Mouse (Mus musculus) frontal cortex, postnatal 10 days (tissue): ENCODE data around the gene Snx14.
A peak's percentile ranks its signal among the peaks of the same experiment; 100 is the strongest.

Experiments used
- DNase-seq, 2 experiments: peaks; one replicate each; pipeline ENCODE4 v3.0.0; 2022; ENCODE audit warnings: low spot score in 2 of 2, mixed read lengths in 1 of 2

Snx14 gene

DNA sequence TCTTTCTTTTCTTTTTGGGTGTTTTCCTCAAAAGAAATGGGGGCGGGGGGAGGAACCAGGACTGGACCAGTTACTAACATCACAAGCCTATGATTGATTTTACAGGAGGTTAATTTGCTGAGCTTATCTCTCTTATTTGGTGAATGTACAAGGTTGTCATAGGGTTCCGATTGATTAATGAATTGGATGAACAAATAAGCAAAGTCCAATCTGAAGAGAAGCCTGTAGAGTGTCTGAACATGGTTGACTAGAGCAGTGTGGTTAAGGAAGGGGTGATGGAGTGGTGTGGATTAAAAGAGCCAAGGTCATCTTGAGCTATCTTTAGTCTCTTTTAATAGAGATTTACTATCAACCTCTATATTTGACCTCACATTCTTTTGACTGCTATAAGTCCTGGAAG is 94.3 kb downstream of the Snx14 start:
- no peak for DNase-seq

DNA sequence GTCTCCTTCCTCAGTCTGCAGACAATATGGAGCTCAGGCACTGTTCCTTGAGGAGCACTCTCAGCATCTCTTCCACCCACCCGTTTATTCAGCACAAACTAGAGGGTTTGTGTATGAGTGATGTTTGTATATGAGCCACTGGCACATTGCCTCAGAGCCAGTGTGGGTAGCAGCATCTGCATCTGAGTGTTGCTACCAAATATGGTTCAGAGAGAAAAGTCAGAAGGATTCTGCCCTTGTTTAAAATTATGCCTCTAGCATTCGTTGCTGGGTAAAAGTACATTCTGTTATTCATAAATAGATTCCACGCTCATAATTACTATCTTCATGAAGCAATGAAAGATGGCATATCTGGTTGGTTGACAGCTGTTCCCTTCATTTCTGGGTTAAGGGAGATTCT is 96.1 kb downstream of the Snx14 start:
- DNase-seq: no peak

- no peak for DNase-seq
These were observed 96.5 kb downstream of the Snx14 start for GRCm38 (mm10) chr9:88342241-88342640.

- DNase-seq: no peak
These were observed 97.9 kb downstream of the Snx14 start for GRCm38 (mm10) chr9:88340819-88341218.

DNA sequence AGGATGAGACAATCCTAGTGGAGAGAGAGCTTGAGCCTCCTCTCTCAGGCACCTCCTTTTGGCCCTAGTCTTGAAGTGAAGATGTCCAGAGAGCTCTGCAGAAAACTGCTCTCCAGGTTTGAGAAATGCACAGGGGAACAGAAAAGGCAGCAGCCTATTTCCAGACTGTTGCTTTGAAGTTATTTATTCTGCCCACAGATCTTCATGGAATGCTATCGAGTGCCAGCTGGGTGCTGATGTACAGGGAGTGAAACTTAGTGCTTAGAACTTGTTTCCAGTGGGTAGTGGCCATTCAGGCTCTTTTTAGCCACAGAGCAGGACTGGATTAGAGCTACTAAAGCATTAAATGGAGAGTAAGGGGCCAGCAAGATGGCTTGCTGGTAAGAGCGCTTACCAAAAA is 102.9 kb downstream of the Snx14 start:
- no peak for DNase-seq

GRCm38 (mm10) chr9:88332447-88332846 is 106.3 kb downstream of the Snx14 start:
- no peak for DNase-seq

DNA sequence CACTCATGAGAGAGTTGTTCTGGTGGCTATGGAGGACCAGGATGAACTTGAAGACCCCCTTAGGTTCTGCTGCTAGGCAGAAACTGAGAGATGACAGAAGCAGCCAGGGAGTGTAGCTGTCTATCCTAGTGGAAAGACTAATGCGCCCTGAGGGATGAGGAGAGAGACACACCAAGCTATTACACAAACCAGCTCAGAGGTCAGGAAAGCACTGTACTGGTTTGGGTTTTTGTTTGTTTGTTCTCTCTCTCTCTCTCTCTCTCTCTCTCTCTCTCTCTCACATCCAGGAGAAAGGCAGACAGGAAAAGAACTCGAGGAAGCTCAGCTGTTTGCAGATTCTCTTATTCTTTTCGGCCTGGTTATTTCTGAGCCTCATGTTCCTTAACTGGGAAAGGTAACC is 108.4 kb downstream of the Snx14 start:
- no peak for DNase-seq

GRCm38 (mm10) chr9:88329166-88329748 is 109.5 kb downstream of the Snx14 start:
- no peak for DNase-seq

GRCm38 (mm10) chr9:88328666-88329065 is 110.1 kb downstream of the Snx14 start:
- DNase-seq: no peak

DNA sequence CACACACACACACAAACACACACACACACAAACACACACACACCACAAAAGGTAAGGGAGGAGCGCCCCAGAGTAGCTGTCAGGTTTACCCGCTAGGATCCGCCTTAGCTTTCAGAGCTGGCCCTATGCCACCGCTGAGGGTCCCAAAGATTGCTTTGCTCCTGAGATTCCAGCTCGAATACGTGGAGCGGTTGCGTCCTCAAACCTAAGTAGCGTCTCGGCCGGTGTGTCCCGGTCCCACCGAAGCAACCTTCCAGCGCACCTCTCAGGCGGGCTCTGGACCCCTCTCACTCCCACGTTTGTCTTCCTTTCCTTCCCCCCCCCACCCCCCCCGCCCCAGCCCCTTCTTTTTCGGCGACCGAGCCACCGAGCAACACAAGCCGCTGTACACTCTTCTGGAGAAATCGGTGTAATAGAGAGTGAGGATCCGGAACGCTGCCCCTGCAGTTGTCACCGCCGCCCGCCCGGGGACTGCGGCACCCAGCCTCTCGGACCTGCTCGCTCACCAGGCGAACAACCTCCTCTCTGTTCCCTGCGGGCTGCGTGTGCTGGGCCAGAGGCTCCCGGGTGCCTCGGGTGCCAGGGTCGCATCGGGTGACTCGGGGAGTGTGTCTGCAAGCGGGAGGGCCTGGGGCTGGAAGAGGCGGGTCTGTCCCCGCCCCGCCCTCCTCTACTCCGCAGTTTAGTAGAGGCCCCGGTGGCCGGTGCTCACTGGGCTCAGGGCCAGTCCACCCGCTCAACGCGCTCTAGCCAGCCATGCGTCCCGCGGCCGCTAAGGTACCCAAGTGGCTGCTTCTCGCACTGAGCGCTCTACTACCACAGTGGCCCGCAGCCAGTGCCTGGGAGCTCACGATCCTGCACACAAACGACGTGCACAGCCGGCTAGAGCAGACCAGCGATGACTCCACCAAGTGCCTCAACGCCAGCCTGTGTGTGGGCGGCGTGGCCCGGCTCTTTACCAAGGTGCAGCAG is 111.5 kb downstream of the Snx14 start, which contains the start of gene Nt5e:
Gene Nt5e (plus strand): TSS at position 268 of the 972 bp plus-strand sequence.
- peak; percentile 36 to 48 for DNase-seq
